Mouse (Mus musculus) heart, embryonic 13.5 days (tissue): ENCODE measurements at regions not wholly inside any gene's neighbourhood (a gene's known extent, or its start where the extent isn't known, plus 50 kb on each side); places are given as distances from the start of the nearest gene placed in this dataset.

Experiments used
- ATAC-seq: fragments of 200-750 bp; cut with Nextera tagmentation; 2 replicates; pipeline ENCODE4 v1.8.0; 2017; ENCODE audit warnings: moderate TSS enrichment; ENCODE audit not compliant: insufficient number of reproducible peaks, low FRiP score, low TSS enrichment; ENCODE audit errors: extremely low read depth
- H3K27ac ChIP-seq: fragments of 300-500 bp; sonication (generic); replicated peaks from 2 replicates; pipeline ENCODE4 v1.5.1; 2015; ENCODE audit warnings: moderate library complexity, mild to moderate bottlenecking, inconsistent platforms
- H3K27me3 ChIP-seq: fragments of 300-500 bp; sonication (generic); replicated peaks from 2 replicates; pipeline ENCODE4 v1.6.1; 2015; ENCODE audit warnings: mild to moderate bottlenecking, inconsistent platforms
- H3K36me3 ChIP-seq: fragments of 300-500 bp; sonication (generic); 2 replicates; pipeline ENCODE4 v1.6.1; 2015; ENCODE audit warnings: mild to moderate bottlenecking, inconsistent platforms
- H3K4me1 ChIP-seq: fragments of 300-500 bp; sonication (generic); 2 replicates; pipeline ENCODE4 v1.6.1; 2015; ENCODE audit warnings: inconsistent platforms
- H3K4me2 ChIP-seq: fragments of 300-500 bp; sonication (generic); 2 replicates; pipeline ENCODE4 v1.6.1; 2015; ENCODE audit warnings: inconsistent platforms, mild to moderate bottlenecking, moderate library complexity
- H3K4me3 ChIP-seq: fragments of 300-500 bp; sonication (generic); 2 replicates; pipeline ENCODE4 v1.5.1; 2015; ENCODE audit warnings: moderate library complexity, mild to moderate bottlenecking, inconsistent platforms
- H3K9ac ChIP-seq: fragments of 300-500 bp; sonication (generic); 2 replicates; pipeline ENCODE4 v1.6.1; 2015; ENCODE audit warnings: inconsistent platforms, mild to moderate bottlenecking, moderate library complexity
- H3K9me3 ChIP-seq: fragments of 300-500 bp; sonication (generic); 2 replicates; pipeline ENCODE4 v1.6.1; 2016; ENCODE audit warnings: inconsistent platforms
- WGBS: fragments of 180-500 bp; shearing (Covaris S2); methylation state at CpG from one replicate; pipeline ENCODE4 v1.1.7; 2015; ENCODE audit warnings: mixed read lengths; 5-methylcytosine and 5-hydroxymethylcytosine counted together

DNA sequence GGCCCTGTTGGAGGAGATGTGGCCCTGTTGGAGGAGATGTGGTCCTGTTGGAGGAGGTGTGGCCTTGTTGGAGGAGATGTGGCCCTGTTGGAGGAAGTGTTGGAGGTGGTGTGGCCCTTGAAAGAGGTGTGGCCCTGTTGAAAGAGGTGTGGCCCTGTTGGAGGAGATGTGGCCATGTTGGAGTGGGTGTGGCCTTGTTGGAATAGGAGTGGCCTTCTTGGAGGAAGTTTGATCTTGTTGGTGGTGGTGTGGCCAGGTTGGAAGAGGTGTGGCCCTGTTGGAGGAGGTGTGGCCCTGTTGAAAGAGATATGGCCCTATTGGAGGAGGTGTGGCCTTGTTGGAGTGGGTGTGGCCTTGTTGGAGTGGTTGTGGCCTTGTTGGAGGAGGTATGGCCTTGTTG lies 220.3 kb downstream of the Cryba4 start:
- no peaks in the 10 kb centered on the region for H3K36me3 ChIP-seq
- H3K4me1 ChIP-seq: no peaks in the 10 kb centered on the region
- H3K9ac ChIP-seq: no peak overlapping the region
- ATAC-seq: no peak
- no peak overlapping the region for H3K27ac ChIP-seq
- H3K27me3 ChIP-seq: peaks cover 26% of the 10 kb centered on the region; the same call in 1 of the 2 replicates
- no peak overlapping the region for H3K4me2 ChIP-seq
- no peaks in the 10 kb centered on the region for H3K9me3 ChIP-seq
- H3K4me3 ChIP-seq: no peak overlapping the region

- ATAC-seq: no peak
- 76% methylated on average over 8 of the region's 8 CpGs for WGBS
- no peak overlapping the region for H3K27ac ChIP-seq
These were observed 216.9 kb downstream of the Cryba4 start for GRCm38 (mm10) chr5:112035426-112035825.

DNA sequence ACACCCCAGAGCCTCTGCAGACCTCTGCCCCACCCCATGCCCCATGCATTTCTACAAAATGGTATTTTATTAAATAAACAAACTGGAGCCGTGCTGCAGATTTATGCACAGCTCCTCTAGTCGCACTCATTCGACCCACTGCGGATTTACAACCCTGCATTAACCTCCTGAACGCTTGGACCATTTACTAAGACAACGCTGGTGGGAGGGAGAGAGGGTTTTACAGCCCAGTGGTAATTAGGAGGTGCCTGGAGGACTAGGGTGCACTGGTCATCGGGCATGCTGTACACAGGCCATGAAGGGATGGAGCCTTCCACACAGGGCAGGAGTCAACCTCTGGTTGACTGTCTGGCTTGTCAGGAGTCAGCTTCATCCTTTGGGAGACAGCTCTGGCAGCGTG lies 215.2 kb downstream of the Cryba4 start:
- no peak for ATAC-seq
- H3K27ac ChIP-seq: no peak overlapping the region
- H3K9ac ChIP-seq: no peak overlapping the region
- H3K4me2 ChIP-seq: no peak overlapping the region
- WGBS: 73% methylated on average over 8 of the region's 8 CpGs
- H3K9me3 ChIP-seq: no peaks in the 10 kb centered on the region
- no peaks in the 10 kb centered on the region for H3K36me3 ChIP-seq
- H3K4me1 ChIP-seq: no peaks in the 10 kb centered on the region
- H3K4me3 ChIP-seq: no peak overlapping the region
- H3K27me3 ChIP-seq: peaks cover 27% of the 10 kb centered on the region; the same call in 1 of the 2 replicates

More at GRCm38 (mm10) chr5:112035426-112035825, 216.9 kb downstream of the Cryba4 start:
- no peak overlapping the region for H3K9ac ChIP-seq
- no peaks in the 10 kb centered on the region for H3K4me1 ChIP-seq
- H3K27me3 ChIP-seq: peaks cover 17% of the 10 kb centered on the region; the same call in 1 of the 2 replicates
- H3K4me3 ChIP-seq: no peak overlapping the region
- no peaks in the 10 kb centered on the region for H3K36me3 ChIP-seq
- no peak overlapping the region for H3K4me2 ChIP-seq
- no peaks in the 10 kb centered on the region for H3K9me3 ChIP-seq

DNA sequence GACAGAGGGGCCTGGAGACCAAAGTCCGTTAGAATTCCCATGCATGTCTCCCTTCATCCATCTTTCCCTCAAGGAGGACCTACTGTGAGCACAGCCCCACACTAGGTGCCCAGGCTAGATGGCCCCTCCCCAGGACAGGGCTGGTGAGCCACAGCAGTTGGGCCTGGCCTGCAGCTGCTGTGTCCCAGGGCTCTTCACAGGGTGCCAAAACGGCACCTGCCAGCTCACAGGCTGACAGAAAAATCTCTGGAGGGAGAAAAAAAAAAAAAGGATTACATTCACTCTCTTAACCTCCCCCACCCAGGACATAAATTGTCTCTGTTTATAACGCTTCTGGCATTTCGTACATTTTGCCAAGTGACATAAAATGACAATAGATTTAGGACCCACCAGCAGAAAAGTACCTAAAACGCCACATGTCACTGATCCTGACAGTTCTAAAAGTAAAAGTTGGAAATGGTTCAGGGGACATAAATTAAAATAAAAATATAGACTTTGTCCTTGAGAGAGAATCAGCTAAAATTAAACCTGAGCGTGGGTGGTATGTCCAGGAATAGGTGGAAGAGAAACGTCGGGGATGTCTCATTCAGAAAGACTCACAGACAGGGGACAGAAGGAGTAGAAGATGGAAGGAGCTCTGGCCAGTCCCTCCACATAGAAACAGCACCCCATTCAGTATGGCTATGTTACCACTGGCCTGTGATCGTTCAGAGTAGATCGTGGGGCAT lies 212.5 kb downstream of the Cryba4 start:
- Histone ChIP-seq H3K4me1 (no peaks in the 10 kb centered on the region), H3K27ac (no peak overlapping the region), H3K27me3 (peaks cover 31% of the 10 kb centered on the region; the same call in 1 of the 2 replicates), H3K36me3 (no peaks in the 10 kb centered on the region), H3K4me3 (no peak overlapping the region), H3K4me2 (no peak overlapping the region), H3K9me3 (no peaks in the 10 kb centered on the region), H3K9ac (no peak overlapping the region)
- ATAC-seq: no peak
- WGBS: 61% methylated on average over 10 of the region's 10 CpGs

GRCm38 (mm10) chr5:112040678-112041077 lies 211.6 kb downstream of the Cryba4 start:
- 25% methylated on average over 1 of the region's 1 CpGs for WGBS
- H3K36me3 ChIP-seq: no peaks in the 10 kb centered on the region
- H3K27me3 ChIP-seq: peaks cover 38% of the 10 kb centered on the region
- no peak overlapping the region for H3K4me3 ChIP-seq
- H3K9me3 ChIP-seq: no peaks in the 10 kb centered on the region
- H3K27ac ChIP-seq: no peak overlapping the region
- no peaks in the 10 kb centered on the region for H3K4me1 ChIP-seq
- H3K9ac ChIP-seq: no peak overlapping the region
- H3K4me2 ChIP-seq: no peak overlapping the region
- no peak for ATAC-seq

DNA sequence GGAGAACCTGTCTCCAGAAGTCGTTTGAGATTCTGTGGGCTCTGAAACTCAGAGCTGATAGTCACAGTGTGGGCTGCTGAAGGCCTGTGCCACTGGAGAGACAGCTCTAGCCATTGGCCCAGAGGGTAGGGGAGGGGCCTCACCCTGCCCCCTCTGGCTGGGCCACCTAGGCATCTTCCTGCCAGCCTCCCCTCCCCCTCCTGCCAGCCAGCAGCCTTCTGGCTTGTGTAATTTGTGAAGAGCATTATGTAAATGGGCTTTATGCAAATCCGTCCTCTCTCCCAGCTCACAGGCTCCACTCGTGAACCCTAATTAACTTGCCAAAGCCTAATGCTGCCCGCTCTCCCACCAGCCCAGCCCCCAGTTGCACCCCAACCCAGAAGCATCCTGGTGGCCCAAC lies 211.0 kb downstream of the Cryba4 start:
- no peak overlapping the region for H3K27ac ChIP-seq
- no peaks in the 10 kb centered on the region for H3K36me3 ChIP-seq
- H3K9ac ChIP-seq: no peak overlapping the region
- H3K9me3 ChIP-seq: no peaks in the 10 kb centered on the region
- H3K4me2 ChIP-seq: no peak overlapping the region
- no peak overlapping the region for H3K4me3 ChIP-seq
- 22% methylated on average over 4 of the region's 4 CpGs for WGBS
- ATAC-seq: no peak
- H3K4me1 ChIP-seq: no peaks in the 10 kb centered on the region
- peaks cover 44% of the 10 kb centered on the region for H3K27me3 ChIP-seq

- no peak overlapping the region for H3K4me3 ChIP-seq
- WGBS: 77% methylated on average over 11 of the region's 11 CpGs
- H3K9ac ChIP-seq: no peak overlapping the region
- no peak for ATAC-seq
- no peaks in the 10 kb centered on the region for H3K9me3 ChIP-seq
- H3K4me2 ChIP-seq: no peak overlapping the region
- H3K4me1 ChIP-seq: no peaks in the 10 kb centered on the region
- H3K27ac ChIP-seq: no peak overlapping the region
- no peaks in the 10 kb centered on the region for H3K36me3 ChIP-seq
- peaks cover 48% of the 10 kb centered on the region for H3K27me3 ChIP-seq
These were observed 210.1 kb downstream of the Cryba4 start for GRCm38 (mm10) chr5:112042236-112042635.

GRCm38 (mm10) chr5:112050046-112050782 lies 202.1 kb downstream of the Cryba4 start:
- Histone ChIP-seq H3K4me2 (no peak overlapping the region), H3K36me3 (no peaks in the 10 kb centered on the region), H3K27ac (no peak overlapping the region), H3K9ac (no peak overlapping the region), H3K9me3 (0 out of 2 replicates have a peak, but pooled peaks cover 3% of the 10 kb centered on the region), H3K4me1 (no peaks in the 10 kb centered on the region), H3K4me3 (no peak overlapping the region), H3K27me3 (peaks cover 70% of the 10 kb centered on the region)
- ATAC-seq: no peak
- WGBS: 28% methylated on average over 16 of the region's 16 CpGs

GRCm38 (mm10) chr5:112050906-112051305 lies 201.4 kb downstream of the Cryba4 start:
- ATAC-seq: no peak
- no peak overlapping the region for H3K9ac ChIP-seq
- H3K27ac ChIP-seq: no peak overlapping the region
- WGBS: 32% methylated on average over 5 of the region's 5 CpGs
- H3K9me3 ChIP-seq: 0 out of 2 replicates have a peak, but pooled peaks cover 3% of the 10 kb centered on the region
- no peak overlapping the region for H3K4me2 ChIP-seq
- no peak overlapping the region for H3K4me3 ChIP-seq
- no peaks in the 10 kb centered on the region for H3K4me1 ChIP-seq
- no peaks in the 10 kb centered on the region for H3K36me3 ChIP-seq
- H3K27me3 ChIP-seq: peaks cover 66% of the 10 kb centered on the region

- Histone ChIP-seq H3K4me3 (no peak overlapping the region), H3K4me2 (no peak overlapping the region), H3K27me3 (peaks cover 57% of the 10 kb centered on the region), H3K36me3 (no peaks in the 10 kb centered on the region), H3K9ac (no peak overlapping the region), H3K4me1 (no peaks in the 10 kb centered on the region), H3K9me3 (0 out of 2 replicates have a peak, but pooled peaks cover 3% of the 10 kb centered on the region), H3K27ac (no peak overlapping the region)
- ATAC-seq: no peak
- WGBS: 63% methylated on average over 10 of the region's 10 CpGs
These were observed 200.5 kb downstream of the Cryba4 start for GRCm38 (mm10) chr5:112051786-112052185.

- peaks cover 48% of the 10 kb centered on the region for H3K27me3 ChIP-seq
- no peak overlapping the region for H3K4me2 ChIP-seq
- H3K36me3 ChIP-seq: no peaks in the 10 kb centered on the region
- H3K9me3 ChIP-seq: peaks cover 5% of the 10 kb centered on the region; the same call in 1 of the 2 replicates
- ATAC-seq: no peak
- H3K4me1 ChIP-seq: no peaks in the 10 kb centered on the region
- 68% methylated on average over 5 of the region's 5 CpGs for WGBS
- H3K4me3 ChIP-seq: no peak overlapping the region
- H3K9ac ChIP-seq: no peak overlapping the region
- H3K27ac ChIP-seq: no peak overlapping the region
These were observed 198.6 kb downstream of the Cryba4 start for GRCm38 (mm10) chr5:112053600-112054155.
